Mouse (Mus musculus): ENCODE data around the gene Ccdc180. TPM values are rescaled to one million over a fixed set of nuclear protein-coding genes. Genes with fewer than 3 reads are reported as not detected.

Ccdc180 gene
- polyA plus RNA-seq, 1 experiment from 2014 or later: not detected

DNA sequence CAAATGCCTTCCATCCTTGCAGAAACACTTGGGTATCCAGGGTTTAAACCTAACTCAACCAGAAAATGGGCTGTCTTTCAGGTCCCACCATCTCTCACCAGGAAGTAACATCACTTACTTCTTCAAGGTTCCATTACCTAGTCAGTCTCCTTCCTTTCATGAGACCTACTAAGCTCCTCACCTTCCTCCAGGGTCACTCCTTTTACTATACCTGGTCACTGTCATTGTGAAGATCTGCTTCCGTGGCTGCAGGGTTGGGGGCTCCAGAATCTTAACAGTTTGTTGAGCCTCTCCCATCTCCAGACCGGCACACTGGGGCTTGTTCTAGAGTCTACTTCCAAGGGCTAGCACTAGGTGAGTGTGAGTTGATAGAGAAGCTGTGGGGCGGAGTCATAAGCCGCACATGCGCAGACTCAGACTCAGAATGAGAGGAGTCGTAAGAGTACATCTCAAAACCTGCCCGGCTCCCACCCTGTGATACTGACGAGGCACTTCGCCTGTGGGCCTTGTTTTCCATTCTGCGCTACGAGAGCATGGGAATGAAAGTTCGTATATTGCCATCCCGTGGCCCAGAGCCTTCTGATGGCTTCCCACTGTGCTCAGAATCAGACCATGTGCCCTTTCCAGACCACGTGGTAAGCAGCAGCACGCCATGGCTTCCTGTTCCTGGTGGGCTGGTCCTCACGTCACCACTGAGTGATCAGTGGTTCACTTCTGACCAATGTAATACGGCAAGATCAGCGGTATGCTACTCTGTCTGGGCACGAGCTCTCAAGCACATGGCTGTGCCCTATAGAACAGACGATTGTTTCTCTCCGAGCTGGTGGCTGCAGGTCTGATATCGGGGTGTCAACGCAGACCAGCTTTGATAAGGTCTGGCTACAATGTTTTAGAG, 63.2 kb downstream of the Ccdc180 start:
- WGBS: 88% methylated on average over 23 of the region's 23 CpGs
- no peaks in the 10 kb centered on the region for H3K36me3 ChIP-seq (replicated peaks; ENCODE audit: control insufficient read depth, insufficient read depth, low read depth, low read length)
- ATAC-seq (replicated peaks; ENCODE audit: insufficient number of reproducible peaks, low FRiP score, low TSS enrichment, low read depth) (no peak), DNase-seq (ENCODE audit: low spot score) (no peak)
- H3K9me3 ChIP-seq (replicated peaks; ENCODE audit: control insufficient read depth, low read length): no peaks in the 10 kb centered on the region
- H3K27me3 ChIP-seq (ENCODE audit: control insufficient read depth, insufficient read depth, low read length): no peaks in the 10 kb centered on the region
- no peaks in the 10 kb centered on the region for H3K4me1 ChIP-seq (ENCODE audit: control insufficient read depth, insufficient read depth, low read length)
- no peak overlapping the region for H3K4me2 ChIP-seq (ENCODE audit: low read depth, low read length)
- no peak overlapping the region for H3K4me3 ChIP-seq (ENCODE audit: low read depth, low read length)
- no peak overlapping the region for H3K9ac ChIP-seq (replicated peaks; ENCODE audit: low read length)
- no peak overlapping the region for H3K27ac ChIP-seq (replicated peaks; ENCODE audit: low read depth, low read length)

DNA sequence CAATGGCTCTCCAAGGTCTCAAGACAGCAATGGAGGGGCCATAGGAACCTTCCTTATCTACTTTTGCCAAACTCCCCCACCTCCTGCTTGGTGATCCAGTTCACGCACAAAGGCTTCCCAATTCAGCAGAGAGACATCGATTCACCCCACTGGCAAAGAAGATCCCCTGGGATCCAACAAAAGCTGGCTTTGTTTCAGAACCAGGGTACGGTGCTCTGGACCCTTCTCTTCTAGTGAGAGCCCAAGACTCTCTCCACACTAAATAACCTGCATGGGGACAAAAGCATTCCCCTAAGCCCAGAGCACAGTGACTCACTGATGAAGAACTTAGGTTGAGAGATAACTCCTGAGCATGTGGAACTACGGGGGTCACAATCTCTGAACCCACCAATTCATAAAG, 65.1 kb downstream of the Ccdc180 start:
- WGBS: 76% methylated on average over 4 of the region's 4 CpGs
- DNase-seq (ENCODE audit: low spot score) (no peak), ATAC-seq (replicated peaks; ENCODE audit: insufficient number of reproducible peaks, low FRiP score, low TSS enrichment, low read depth) (no peak)
- Histone ChIP-seq H3K4me3 (ENCODE audit: low read depth, low read length) (no peak overlapping the region), H3K27ac (replicated peaks; ENCODE audit: low read depth, low read length) (no peak overlapping the region), H3K9me3 (replicated peaks; ENCODE audit: control insufficient read depth, low read length) (no peaks in the 10 kb centered on the region), H3K27me3 (ENCODE audit: control insufficient read depth, insufficient read depth, low read length) (no peaks in the 10 kb centered on the region), H3K9ac (replicated peaks; ENCODE audit: low read length) (no peak overlapping the region), H3K4me1 (ENCODE audit: control insufficient read depth, insufficient read depth, low read length) (no peaks in the 10 kb centered on the region), H3K4me2 (ENCODE audit: low read depth, low read length) (no peak overlapping the region), H3K36me3 (replicated peaks; ENCODE audit: control insufficient read depth, insufficient read depth, low read depth, low read length) (no peaks in the 10 kb centered on the region)

DNA sequence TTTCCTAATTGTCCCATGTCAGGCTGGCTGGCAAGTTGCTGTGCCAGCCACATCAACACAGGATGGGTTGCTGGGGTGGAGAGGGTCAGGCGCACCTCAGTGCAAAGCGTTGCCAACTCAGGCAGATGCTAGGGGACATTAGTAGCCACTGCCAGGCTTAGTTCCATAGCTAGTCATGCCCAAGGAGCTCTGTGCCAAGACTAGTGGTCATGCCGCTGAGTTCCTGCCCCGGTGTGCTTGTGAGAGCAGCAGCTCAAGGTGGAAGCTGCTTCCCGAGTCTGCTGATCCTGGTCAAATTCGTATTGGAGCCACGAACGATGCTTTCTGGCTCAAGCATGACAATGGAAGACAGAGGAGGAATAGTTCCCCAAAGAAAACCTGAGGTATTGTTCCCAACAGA, 66.0 kb downstream of the Ccdc180 start:
- WGBS: 93% methylated on average over 8 of the region's 8 CpGs
- no peak for ATAC-seq (replicated peaks; ENCODE audit: insufficient number of reproducible peaks, low FRiP score, low TSS enrichment, low read depth)
- Histone ChIP-seq H3K4me3 (ENCODE audit: low read depth, low read length) (no peak overlapping the region), H3K27ac (replicated peaks; ENCODE audit: low read depth, low read length) (no peak overlapping the region), H3K36me3 (replicated peaks; ENCODE audit: control insufficient read depth, insufficient read depth, low read depth, low read length) (no peaks in the 10 kb centered on the region), H3K9ac (replicated peaks; ENCODE audit: low read length) (no peak overlapping the region), H3K9me3 (replicated peaks; ENCODE audit: control insufficient read depth, low read length) (no peaks in the 10 kb centered on the region), H3K27me3 (ENCODE audit: control insufficient read depth, insufficient read depth, low read length) (no peaks in the 10 kb centered on the region), H3K4me1 (ENCODE audit: control insufficient read depth, insufficient read depth, low read length) (no peaks in the 10 kb centered on the region), H3K4me2 (ENCODE audit: low read depth, low read length) (no peak overlapping the region)
- no peak for DNase-seq (ENCODE audit: low spot score)

DNA sequence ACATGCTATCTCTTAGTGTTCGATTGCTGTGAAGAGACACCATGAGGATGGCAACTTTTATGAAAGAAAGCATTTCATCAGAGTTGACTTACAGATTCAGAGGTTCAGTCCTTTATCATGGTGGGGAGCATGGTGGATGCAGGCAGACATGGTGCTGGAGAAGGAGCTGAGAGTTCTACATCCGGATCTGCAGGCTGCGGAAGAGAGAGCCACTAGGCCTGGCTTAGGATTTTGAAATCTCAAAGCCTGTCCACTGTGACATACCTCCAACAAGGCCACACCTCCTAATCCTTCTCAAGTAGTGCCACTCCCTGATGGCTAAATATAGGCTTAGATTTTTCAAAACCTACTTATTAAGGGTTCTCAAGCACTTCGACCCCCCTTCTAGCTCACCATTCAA, 66.6 kb downstream of the Ccdc180 start:
- 92% methylated on average over 4 of the region's 4 CpGs for WGBS
- Histone ChIP-seq H3K27me3 (ENCODE audit: control insufficient read depth, insufficient read depth, low read length) (no peaks in the 10 kb centered on the region), H3K9me3 (replicated peaks; ENCODE audit: control insufficient read depth, low read length) (no peaks in the 10 kb centered on the region), H3K36me3 (replicated peaks; ENCODE audit: control insufficient read depth, insufficient read depth, low read depth, low read length) (no peaks in the 10 kb centered on the region), H3K4me2 (ENCODE audit: low read depth, low read length) (no peak overlapping the region), H3K4me3 (ENCODE audit: low read depth, low read length) (no peak overlapping the region), H3K4me1 (ENCODE audit: control insufficient read depth, insufficient read depth, low read length) (no peaks in the 10 kb centered on the region), H3K27ac (replicated peaks; ENCODE audit: low read depth, low read length) (no peak overlapping the region), H3K9ac (replicated peaks; ENCODE audit: low read length) (no peak overlapping the region)
- ATAC-seq (replicated peaks; ENCODE audit: insufficient number of reproducible peaks, low FRiP score, low TSS enrichment, low read depth) (no peak), DNase-seq (ENCODE audit: low spot score) (no peak)

DNA sequence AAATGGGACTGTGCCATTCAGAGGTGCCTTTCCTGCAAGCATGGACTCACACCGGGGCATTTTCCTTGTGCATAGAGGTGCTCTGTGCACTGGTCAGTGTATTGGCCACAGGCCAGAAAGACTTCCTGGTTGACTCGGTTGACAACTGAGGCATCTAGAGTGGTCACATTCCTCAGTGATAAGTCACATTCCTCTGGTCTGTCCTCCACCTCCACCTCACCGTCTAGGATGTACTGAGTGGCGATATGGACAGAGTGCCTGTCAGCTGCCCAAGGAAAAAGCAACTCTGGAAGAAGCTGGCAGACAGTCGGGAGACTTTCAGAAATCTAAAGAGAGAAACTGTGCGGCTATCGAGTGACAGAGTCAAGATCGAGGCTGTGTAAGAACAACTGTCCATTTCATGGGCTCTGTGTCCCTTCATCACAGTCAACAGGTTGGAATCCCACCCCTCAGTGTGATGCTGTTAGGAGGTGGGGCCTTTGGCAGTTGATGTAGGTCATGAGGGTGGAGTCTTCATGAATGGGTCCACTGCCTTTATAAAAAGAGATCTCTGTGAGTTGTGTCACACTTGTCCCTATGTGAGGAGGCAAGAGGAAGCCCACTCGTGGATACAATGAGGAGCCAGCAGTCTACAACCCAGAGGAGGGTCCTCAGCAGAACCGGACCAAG, 74.8 kb downstream of the Ccdc180 start, which contains the start of gene Tdrd7:
TSS of gene Tdrd7 (plus strand) at position 564 of the 669 bp plus-strand sequence.
- H3K4me2 ChIP-seq (ENCODE audit: low read depth, low read length): no peak within 1 kb of the TSS; the same call in 1 of the 2 replicates
- no peak within 1 kb of the TSS for H3K9ac ChIP-seq (replicated peaks; ENCODE audit: low read length)
- no peaks in the 10 kb centered on the region for H3K9me3 ChIP-seq (replicated peaks; ENCODE audit: control insufficient read depth, low read length)
- ATAC-seq (replicated peaks; ENCODE audit: insufficient number of reproducible peaks, low FRiP score, low TSS enrichment, low read depth) (peak; percentile 44; the same call in 1 of the 2 replicates), DNase-seq (ENCODE audit: low spot score) (no peak)
- H3K4me3 ChIP-seq (ENCODE audit: low read depth, low read length): no peak within 1 kb of the TSS
- WGBS: 74% methylated on average over 10 of the region's 10 CpGs
- no peaks in the 10 kb centered on the region for H3K27me3 ChIP-seq (ENCODE audit: control insufficient read depth, insufficient read depth, low read length)
- no peaks in the 10 kb centered on the region for H3K36me3 ChIP-seq (replicated peaks; ENCODE audit: control insufficient read depth, insufficient read depth, low read depth, low read length)
- H3K27ac ChIP-seq (replicated peaks; ENCODE audit: low read depth, low read length): no peak within 1 kb of the TSS
- no peaks in the 10 kb centered on the region for H3K4me1 ChIP-seq (ENCODE audit: control insufficient read depth, insufficient read depth, low read length)

DNA sequence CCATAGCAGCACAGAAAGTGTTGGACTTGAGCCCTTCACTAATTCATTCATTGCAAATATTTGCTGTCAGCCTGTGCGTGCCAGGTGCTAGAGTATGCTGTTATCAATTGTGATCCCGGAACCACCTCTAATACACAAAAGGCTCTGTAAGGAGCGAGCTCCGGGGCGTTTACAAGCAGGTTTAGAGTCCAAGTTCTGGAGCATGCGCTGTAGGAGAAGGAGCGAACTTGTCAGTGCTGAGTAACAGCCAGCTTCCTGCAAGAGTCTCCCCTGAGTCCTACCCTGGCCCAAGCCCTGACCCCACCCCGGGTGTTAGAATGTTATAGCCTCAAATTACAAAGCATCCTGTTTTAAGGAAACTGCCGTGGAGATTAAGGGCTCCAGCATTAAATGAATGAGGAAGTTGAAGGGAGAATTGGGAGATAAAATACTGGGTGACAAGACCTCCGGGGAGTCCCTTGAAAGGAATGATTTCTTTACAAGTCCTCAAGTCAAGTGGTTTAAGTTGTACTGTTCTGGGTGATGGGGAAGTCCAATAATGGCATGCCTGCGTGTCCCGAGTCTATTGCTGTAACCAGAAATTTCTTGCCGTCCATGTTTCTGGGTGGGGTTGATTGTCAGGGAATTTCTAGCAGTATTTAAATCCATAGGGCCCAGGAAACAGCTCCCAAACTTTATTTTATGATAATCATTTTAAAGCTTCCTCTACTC, 75.8 kb downstream of the Ccdc180 start:
- H3K4me3 ChIP-seq (ENCODE audit: low read depth, low read length): no peak overlapping the region
- ATAC-seq (replicated peaks; ENCODE audit: insufficient number of reproducible peaks, low FRiP score, low TSS enrichment, low read depth): no peak
- H3K36me3 ChIP-seq (replicated peaks; ENCODE audit: control insufficient read depth, insufficient read depth, low read depth, low read length): no peaks in the 10 kb centered on the region
- H3K9ac ChIP-seq (replicated peaks; ENCODE audit: low read length): no peak overlapping the region
- H3K4me1 ChIP-seq (ENCODE audit: control insufficient read depth, insufficient read depth, low read length): no peaks in the 10 kb centered on the region
- DNase-seq (ENCODE audit: low spot score): peak; percentile 28
- H3K4me2 ChIP-seq (ENCODE audit: low read depth, low read length): no peak overlapping the region; the same call in 1 of the 2 replicates
- H3K27ac ChIP-seq (replicated peaks; ENCODE audit: low read depth, low read length): no peak overlapping the region
- no peaks in the 10 kb centered on the region for H3K9me3 ChIP-seq (replicated peaks; ENCODE audit: control insufficient read depth, low read length)
- H3K27me3 ChIP-seq (ENCODE audit: control insufficient read depth, insufficient read depth, low read length): no peaks in the 10 kb centered on the region
- 30% methylated on average over 13 of the region's 13 CpGs for WGBS

DNA sequence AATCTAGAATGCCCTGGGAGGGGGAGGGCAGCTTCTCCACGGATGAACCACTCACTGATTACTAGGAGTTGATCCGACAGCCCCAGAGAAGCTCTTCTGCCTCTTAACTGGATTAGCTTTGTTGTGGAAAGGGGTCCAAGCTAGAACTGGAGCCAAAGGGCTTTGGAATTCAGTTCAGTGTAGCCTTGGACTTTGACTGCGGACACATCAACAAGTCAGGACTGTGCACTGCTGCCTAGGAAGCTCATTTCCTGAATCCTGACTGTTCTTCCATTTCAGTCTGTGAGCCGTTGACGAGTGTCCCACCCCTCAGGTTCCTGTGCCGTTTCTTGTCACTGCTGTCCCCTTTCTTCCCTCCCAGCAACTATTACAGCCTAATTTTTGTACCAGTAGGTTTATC, 76.6 kb downstream of the Ccdc180 start:
- Histone ChIP-seq H3K4me1 (ENCODE audit: control insufficient read depth, insufficient read depth, low read length) (no peaks in the 10 kb centered on the region), H3K9me3 (replicated peaks; ENCODE audit: control insufficient read depth, low read length) (no peaks in the 10 kb centered on the region), H3K9ac (replicated peaks; ENCODE audit: low read length) (no peak overlapping the region), H3K27me3 (ENCODE audit: control insufficient read depth, insufficient read depth, low read length) (no peaks in the 10 kb centered on the region), H3K4me2 (ENCODE audit: low read depth, low read length) (no peak overlapping the region), H3K4me3 (ENCODE audit: low read depth, low read length) (no peak overlapping the region), H3K27ac (replicated peaks; ENCODE audit: low read depth, low read length) (no peak overlapping the region), H3K36me3 (replicated peaks; ENCODE audit: control insufficient read depth, insufficient read depth, low read depth, low read length) (no peaks in the 10 kb centered on the region)
- DNase-seq (ENCODE audit: low spot score) (no peak), ATAC-seq (replicated peaks; ENCODE audit: insufficient number of reproducible peaks, low FRiP score, low TSS enrichment, low read depth) (no peak)
- WGBS: 12% methylated on average over 6 of the region's 6 CpGs
